Mouse (Mus musculus) neural tube, embryonic 15.5 days (tissue): Measurements from ENCODE around the gene Irf8. TPM values are rescaled to one million over a fixed set of nuclear protein-coding genes. Genes with fewer than 3 reads are reported as not detected.

Experiments
- ATAC-seq: fragments of 200-750 bp; cut with Nextera tagmentation; 2 replicates; pipeline ENCODE4 v1.8.0; 2017; ENCODE audit warnings: mild to moderate bottlenecking, moderate TSS enrichment, moderate library complexity; ENCODE audit not compliant: low FRiP score
- H3K27ac ChIP-seq: fragments of 300-500 bp; sonication (generic); replicated peaks from 2 replicates; pipeline ENCODE4 v1.5.1; 2015; ENCODE audit warnings: mild to moderate bottlenecking, inconsistent platforms
- H3K27me3 ChIP-seq: fragments of 300-500 bp; sonication (generic); replicated peaks from 2 replicates; pipeline ENCODE4 v1.6.1; 2015; ENCODE audit warnings: inconsistent platforms
- H3K36me3 ChIP-seq: fragments of 300-500 bp; sonication (generic); 2 replicates; pipeline ENCODE4 v1.6.1; 2015; ENCODE audit warnings: inconsistent platforms
- H3K4me1 ChIP-seq: fragments of 300-500 bp; sonication (generic); 2 replicates; pipeline ENCODE4 v1.6.1; 2015; ENCODE audit warnings: inconsistent platforms
- H3K4me2 ChIP-seq: fragments of 300-500 bp; sonication (generic); 2 replicates; pipeline ENCODE4 v1.6.1; 2015; ENCODE audit warnings: inconsistent platforms, mild to moderate bottlenecking, moderate library complexity
- H3K4me3 ChIP-seq: fragments of 300-500 bp; sonication (generic); replicated peaks from 2 replicates; pipeline ENCODE4 v1.5.1; 2015; ENCODE audit warnings: mild to moderate bottlenecking, inconsistent platforms
- H3K9ac ChIP-seq: fragments of 300-500 bp; sonication (generic); replicated peaks from 2 replicates; pipeline ENCODE4 v1.6.1; 2015; ENCODE audit warnings: mild to moderate bottlenecking, inconsistent platforms
- H3K9me3 ChIP-seq: fragments of 300-500 bp; sonication (generic); replicated peaks from 2 replicates; pipeline ENCODE4 v1.6.1; 2016; ENCODE audit warnings: inconsistent platforms
- WGBS: fragments of 180-500 bp; shearing (Covaris S2); methylation state at CpG from one replicate; pipeline ENCODE4 v1.1.7; 2015; ENCODE audit warnings: mixed read lengths; 5-methylcytosine and 5-hydroxymethylcytosine counted together
- polyA plus RNA-seq: library from polyadenylated mRNA; unstranded; fragments of >200 nt; fragmentation: Nextera tagmentation; extraction: Ambion mirVana; gene quantifications from 2 replicates; pipeline ENCODE4 v1.2.1, GENCODE M21; 2015

Irf8 gene
- polyA plus RNA-seq, 1 experiment from 2014 or later: 4.9 TPM

GRCm38 (mm10) chr8:120741815-120742530 lies 5.8 kb downstream of the Irf8 start:
- no peak for ATAC-seq
- WGBS: 96% methylated on average over 15 of the region's 15 CpGs
- Histone ChIP-seq H3K9me3 (no peaks in the 10 kb centered on the region), H3K27ac (no peak overlapping the region), H3K4me1 (no peaks in the 10 kb centered on the region), H3K4me3 (no peak overlapping the region), H3K4me2 (no peak overlapping the region), H3K9ac (no peak overlapping the region), H3K36me3 (no peaks in the 10 kb centered on the region), H3K27me3 (peaks cover 17% of the 10 kb centered on the region)

GRCm38 (mm10) chr8:120743149-120743897 lies 7.2 kb downstream of the Irf8 start:
- Histone ChIP-seq H3K4me3 (no peak overlapping the region), H3K4me1 (no peaks in the 10 kb centered on the region), H3K27me3 (peaks cover 3% of the 10 kb centered on the region; the same call in 1 of the 2 replicates), H3K9me3 (no peaks in the 10 kb centered on the region), H3K9ac (no peak overlapping the region), H3K36me3 (no peaks in the 10 kb centered on the region), H3K4me2 (no peak overlapping the region), H3K27ac (no peak overlapping the region)
- no peak for ATAC-seq
- WGBS: 40% methylated on average over 12 of the region's 12 CpGs

- Histone ChIP-seq H3K4me1 (no peaks in the 10 kb centered on the region), H3K9me3 (no peaks in the 10 kb centered on the region), H3K27me3 (no peaks in the 10 kb centered on the region), H3K36me3 (no peaks in the 10 kb centered on the region), H3K9ac (no peak overlapping the region), H3K4me2 (no peak overlapping the region), H3K4me3 (no peak overlapping the region), H3K27ac (no peak overlapping the region)
- ATAC-seq: no peak
- 80% methylated on average over 4 of the region's 4 CpGs for WGBS
These were observed 7.7 kb downstream of the Irf8 start for GRCm38 (mm10) chr8:120743898-120744290.

- ATAC-seq: no peak
- no peak overlapping the region for H3K4me2 ChIP-seq
- no peaks in the 10 kb centered on the region for H3K27me3 ChIP-seq
- H3K27ac ChIP-seq: no peak overlapping the region
- H3K4me1 ChIP-seq: no peaks in the 10 kb centered on the region
- no peaks in the 10 kb centered on the region for H3K36me3 ChIP-seq
- no peak overlapping the region for H3K4me3 ChIP-seq
- H3K9me3 ChIP-seq: no peaks in the 10 kb centered on the region
- whole genome bisulfite sequencing: 44% methylated on average over 5 of the region's 5 CpGs
- no peak overlapping the region for H3K9ac ChIP-seq
These were observed 8.3 kb downstream of the Irf8 start for GRCm38 (mm10) chr8:120744448-120744847.

GRCm38 (mm10) chr8:120745226-120745625 lies 9.1 kb downstream of the Irf8 start:
- Histone ChIP-seq H3K9ac (no peak overlapping the region), H3K27ac (no peak overlapping the region), H3K36me3 (no peaks in the 10 kb centered on the region), H3K4me3 (no peak overlapping the region), H3K4me1 (no peaks in the 10 kb centered on the region), H3K4me2 (no peak overlapping the region), H3K9me3 (no peaks in the 10 kb centered on the region), H3K27me3 (no peaks in the 10 kb centered on the region)
- WGBS: 58% methylated on average over 7 of the region's 7 CpGs
- no peak for ATAC-seq

GRCm38 (mm10) chr8:120746007-120746701 lies 10.0 kb downstream of the Irf8 start:
- Histone ChIP-seq H3K4me2 (no peak overlapping the region), H3K27ac (no peak overlapping the region), H3K4me3 (no peak overlapping the region), H3K4me1 (no peaks in the 10 kb centered on the region), H3K36me3 (no peaks in the 10 kb centered on the region), H3K9ac (no peak overlapping the region), H3K9me3 (no peaks in the 10 kb centered on the region), H3K27me3 (no peaks in the 10 kb centered on the region)
- WGBS: 76% methylated on average over 18 of the region's 18 CpGs
- ATAC-seq: no peak

- no peak for ATAC-seq
- Histone ChIP-seq H3K4me1 (no peaks in the 10 kb centered on the region), H3K4me3 (no peak overlapping the region), H3K9ac (no peak overlapping the region), H3K4me2 (no peak overlapping the region), H3K9me3 (no peaks in the 10 kb centered on the region), H3K27me3 (no peaks in the 10 kb centered on the region), H3K27ac (no peak overlapping the region), H3K36me3 (no peaks in the 10 kb centered on the region)
- 82% methylated on average over 7 of the region's 7 CpGs for WGBS
These were observed 11.1 kb downstream of the Irf8 start for GRCm38 (mm10) chr8:120747286-120747685.

- Histone ChIP-seq H3K4me2 (no peak overlapping the region), H3K9me3 (no peaks in the 10 kb centered on the region), H3K27me3 (no peaks in the 10 kb centered on the region), H3K9ac (no peak overlapping the region), H3K36me3 (no peaks in the 10 kb centered on the region), H3K4me3 (no peak overlapping the region), H3K4me1 (no peaks in the 10 kb centered on the region), H3K27ac (no peak overlapping the region)
- whole genome bisulfite sequencing: 86% methylated on average over 9 of the region's 9 CpGs
- no peak for ATAC-seq
These were observed 14.5 kb downstream of the Irf8 start for GRCm38 (mm10) chr8:120750616-120751015.

GRCm38 (mm10) chr8:120751226-120752081 lies 15.3 kb downstream of the Irf8 start:
- ATAC-seq: no peak
- 69% methylated on average over 21 of the region's 21 CpGs for WGBS
- no peaks in the 10 kb centered on the region for H3K9me3 ChIP-seq

GRCm38 (mm10) chr8:120752082-120752452 lies 15.9 kb downstream of the Irf8 start:
- ATAC-seq: no peak
- no peak overlapping the region for H3K27ac ChIP-seq
- H3K4me3 ChIP-seq: no peak overlapping the region
- H3K4me2 ChIP-seq: peak overlapping the region; percentile 6; the same call in 1 of the 2 replicates
- 30% methylated on average over 12 of the region's 12 CpGs for WGBS
- H3K36me3 ChIP-seq: no peaks in the 10 kb centered on the region
- no peaks in the 10 kb centered on the region for H3K4me1 ChIP-seq
- H3K9me3 ChIP-seq: no peaks in the 10 kb centered on the region
- H3K9ac ChIP-seq: no peak overlapping the region
- H3K27me3 ChIP-seq: no peaks in the 10 kb centered on the region

More at GRCm38 (mm10) chr8:120751226-120752081, 15.3 kb downstream of the Irf8 start:
- Histone ChIP-seq H3K9ac (no peak overlapping the region), H3K4me1 (no peaks in the 10 kb centered on the region), H3K36me3 (no peaks in the 10 kb centered on the region), H3K27me3 (no peaks in the 10 kb centered on the region), H3K4me3 (no peak overlapping the region), H3K4me2 (peak overlapping the region; percentile 6; the same call in 1 of the 2 replicates), H3K27ac (no peak overlapping the region)

- no peak overlapping the region for H3K27ac ChIP-seq
- H3K4me3 ChIP-seq: no peak overlapping the region
- no peaks in the 10 kb centered on the region for H3K36me3 ChIP-seq
- no peak for ATAC-seq
- no peak overlapping the region for H3K4me2 ChIP-seq
- WGBS: 94% methylated on average over 22 of the region's 22 CpGs
- no peaks in the 10 kb centered on the region for H3K27me3 ChIP-seq
- H3K9me3 ChIP-seq: no peaks in the 10 kb centered on the region
- no peaks in the 10 kb centered on the region for H3K4me1 ChIP-seq
- no peak overlapping the region for H3K9ac ChIP-seq
These were observed 17.3 kb downstream of the Irf8 start for GRCm38 (mm10) chr8:120753476-120753875.
